9 mouse cellular contexts compared by ENCODE assay signal in the genomic region with DNA sequence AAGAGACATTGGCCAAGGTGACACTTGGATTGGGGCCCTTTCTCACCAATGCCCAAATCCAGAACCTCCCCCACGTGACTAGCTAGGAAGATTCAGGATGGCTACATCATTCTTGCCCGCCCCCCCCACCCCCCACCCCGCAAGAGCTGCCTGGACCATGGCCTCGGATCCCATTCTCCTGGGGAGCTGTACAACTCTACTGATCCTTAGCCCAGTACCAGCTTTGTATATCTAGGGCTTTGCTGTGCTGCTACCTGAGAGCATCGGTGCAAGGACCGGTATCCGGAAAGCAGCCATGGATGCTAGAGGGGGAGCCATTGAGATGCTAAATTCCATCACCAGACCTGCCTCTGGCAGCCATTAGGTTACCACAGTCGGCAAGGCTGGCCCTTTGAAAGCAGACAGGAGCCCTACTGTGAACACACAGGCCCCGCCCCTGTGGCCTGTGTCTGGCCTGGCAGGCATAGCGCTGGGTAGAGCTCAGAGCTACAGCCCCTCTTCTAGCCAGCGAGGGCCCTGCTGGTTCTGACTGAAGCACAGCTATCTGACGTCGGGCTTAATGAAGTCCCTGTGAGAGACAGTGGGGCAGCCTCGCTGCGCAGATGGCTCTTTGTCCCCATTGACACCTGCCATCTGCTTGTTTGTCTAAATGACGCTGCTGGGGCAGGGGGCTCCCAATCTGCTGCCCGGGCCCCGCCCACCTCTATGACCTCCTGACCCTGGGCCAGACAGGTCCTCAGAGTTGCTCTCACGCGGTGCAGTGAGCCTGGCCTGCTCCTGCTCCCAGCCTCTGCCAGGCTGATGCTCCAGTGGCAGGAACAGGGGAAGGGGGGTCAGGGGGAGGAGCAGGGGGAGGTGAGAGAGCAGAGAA.
DNase-seq lines count a peak whose midpoint lies in the region; ATAC-seq lines count a peak whose summit lies in the region.
"Had no signal": no experiment of that assay in that cellular context is flagged by ENCODE, and none has a peak within 500 bp of the region (broad histone marks: within the 10 kb centered on the region; RNA-seq: fewer than 3 reads in every experiment).

No protein-coding gene starts in this region.

- H3K4me1 ChIP-seq in kidney, embryonic 16.5 days (ENCODE audit: insufficient read depth, low read length): peaks cover 6% of the 10 kb centered on the region; the same call in 1 of the 2 replicates
- H3K4me1 ChIP-seq in forebrain, embryonic 15.5 days: peaks cover 16% of the 10 kb centered on the region
- peaks cover 6% of the 10 kb centered on the region for H3K4me1 ChIP-seq in midbrain, embryonic 15.5 days

- H3K4me3 ChIP-seq in kidney, embryonic 16.5 days (ENCODE audit: low read length): no peak overlapping the region
- 0 out of 2 replicates have a peak overlapping the region, but pooled peaks have one; percentile 6 for H3K4me3 ChIP-seq in forebrain, embryonic 15.5 days
- no peak overlapping the region for H3K4me3 ChIP-seq in midbrain, embryonic 15.5 days

- no peaks in the 10 kb centered on the region for H3K36me3 ChIP-seq in kidney, embryonic 16.5 days (ENCODE audit: insufficient read depth, low read length)
- no peaks in the 10 kb centered on the region for H3K36me3 ChIP-seq in forebrain, embryonic 15.5 days
- H3K36me3 ChIP-seq in midbrain, embryonic 15.5 days (replicated peaks): no peaks in the 10 kb centered on the region

- H3K9me3 ChIP-seq in kidney, embryonic 16.5 days (ENCODE audit: low read length): 0 out of 2 replicates have a peak, but pooled peaks cover 2% of the 10 kb centered on the region
- no peaks in the 10 kb centered on the region for H3K9me3 ChIP-seq in forebrain, embryonic 15.5 days
- no peaks in the 10 kb centered on the region for H3K9me3 ChIP-seq in midbrain, embryonic 15.5 days

- 0 out of 2 replicates have a peak, but pooled peaks cover 3% of the 10 kb centered on the region for H3K27me3 ChIP-seq in kidney, embryonic 16.5 days (ENCODE audit: insufficient read depth, low read length)
- H3K27me3 ChIP-seq in forebrain, embryonic 15.5 days: no peaks in the 10 kb centered on the region
- no peaks in the 10 kb centered on the region for H3K27me3 ChIP-seq in midbrain, embryonic 15.5 days (replicated peaks)
- H3K27me3 ChIP-seq: Patski had no signal

- peak; percentile 84 for ATAC-seq in kidney, embryonic 16.5 days (ENCODE audit: low FRiP score, low TSS enrichment)
- peak; percentile 97 for ATAC-seq in forebrain, embryonic 15.5 days (replicated peaks)
- peak; percentile 95 for ATAC-seq in midbrain, embryonic 15.5 days (replicated peaks)
- no peak for ATAC-seq in monocyte, adult 5-6 weeks (replicated peaks; ENCODE audit: insufficient number of reproducible peaks, low FRiP score, low TSS enrichment, poor library complexity, severe bottlenecking)
- no peak for ATAC-seq in megakaryocyte-erythroid progenitor cell, adult 5-6 weeks (replicated peaks; ENCODE audit: low FRiP score, low TSS enrichment, poor library complexity, severe bottlenecking)
- ATAC-seq: Patski had no signal

- H3K27ac ChIP-seq in kidney, embryonic 16.5 days (ENCODE audit: low read length): no peak overlapping the region
- H3K27ac ChIP-seq in forebrain, embryonic 15.5 days (replicated peaks): peak overlapping the region; percentile 80
- H3K27ac ChIP-seq in midbrain, embryonic 15.5 days: peak overlapping the region; percentile 53

- WGBS in kidney, embryonic 16.5 days: 9% methylated on average over 20 of the region's 20 CpGs
- 3% methylated on average over 20 of the region's 20 CpGs for WGBS in forebrain, embryonic 15.5 days
- 2% methylated on average over 20 of the region's 20 CpGs for WGBS in midbrain, embryonic 15.5 days

- no peak overlapping the region for H3K9ac ChIP-seq in kidney, embryonic 16.5 days (replicated peaks; ENCODE audit: low read length)
- peak overlapping the region; percentile 25 for H3K9ac ChIP-seq in forebrain, embryonic 15.5 days (replicated peaks)
- no peak overlapping the region for H3K9ac ChIP-seq in midbrain, embryonic 15.5 days

- no peak for DNase-seq in kidney, adult 11 months
- DNase-seq in brain, adult 2 months (ENCODE audit: low read depth, low spot score): peak; percentile 26
- DNase-seq in left cerebral cortex, adult 11 months (ENCODE audit: low spot score): no peak

- H3K4me2 ChIP-seq in kidney, embryonic 16.5 days (replicated peaks; ENCODE audit: low read depth, low read length): peak overlapping the region; percentile 27
- H3K4me2 ChIP-seq in forebrain, embryonic 15.5 days (replicated peaks): peak overlapping the region; percentile 37
- H3K4me2 ChIP-seq in midbrain, embryonic 15.5 days: peak overlapping the region; percentile 23

Comparison
In these comparisons a context has a peak if more than half of its experiments do, and no peak if none do; other contexts are left out.
1. ATAC-seq: peak in kidney, embryonic 16.5 days (single experiment), forebrain, embryonic 15.5 days (single experiment) and midbrain, embryonic 15.5 days (single experiment); none in monocyte, adult 5-6 weeks (single experiment) and megakaryocyte-erythroid progenitor cell, adult 5-6 weeks (single experiment).
2. Peak in every context shown above with its lines, with median percentiles within 50 percentile points of each other: H3K4me2 ChIP-seq.